21 mouse cellular contexts compared by ENCODE assay signal in the genomic region with DNA sequence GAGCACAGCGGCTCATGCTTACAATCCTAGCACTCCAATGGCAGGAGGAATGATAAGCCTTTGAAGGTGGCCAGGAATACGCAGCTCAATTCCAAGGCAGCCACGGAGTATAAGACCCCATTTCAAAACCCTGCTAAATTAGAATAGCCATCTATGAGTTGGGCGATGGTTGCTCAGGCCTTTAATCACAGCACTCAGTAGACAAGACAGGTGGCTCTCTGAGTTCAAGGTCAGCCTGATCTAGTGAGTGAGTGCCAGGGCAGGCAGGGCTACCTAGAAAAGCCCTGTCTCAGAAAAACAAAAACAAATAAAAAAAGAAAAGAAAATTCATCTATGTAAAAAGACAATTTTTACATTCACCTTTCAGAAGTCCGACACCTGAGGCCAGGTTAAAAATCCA. TPM values are rescaled to one million over a fixed set of nuclear protein-coding genes. Genes with fewer than 3 reads are reported as not detected.
A peak's percentile ranks its signal among the peaks of the same experiment; 100 is the strongest.
DNase-seq lines count a peak whose midpoint lies in the region; ATAC-seq and TF ChIP-seq lines count a peak whose summit lies in the region.
"Had no signal": no experiment of that assay in that cellular context is flagged by ENCODE, and none has a peak within 500 bp of the region (broad histone marks: within the 10 kb centered on the region; RNA-seq: fewer than 3 reads in every experiment).

No protein-coding gene starts in this region.

- H3K4me1 ChIP-seq in heart, embryonic 14.5 days (ENCODE audit: control insufficient read depth in 2 of 2, insufficient read depth in 2 of 2, low read length in 2 of 2) = peaks cover 3 to 25% of the 10 kb centered on the region in 2 experiments; a peak in 3 of 4 replicates
- H3K4me1 ChIP-seq in heart, embryonic 11.5 days (ENCODE audit: control insufficient read depth, insufficient read depth, low read length) = peaks cover 14% of the 10 kb centered on the region
- peaks cover 61% of the 10 kb centered on the region for H3K4me1 ChIP-seq in megakaryocyte, embryonic 14.5 days
- H3K4me1 ChIP-seq in small intestine, adult 2 months (ENCODE audit: control insufficient read depth, insufficient read depth, insufficient read length, low read length) = peaks cover 6% of the 10 kb centered on the region

- no peak for ATAC-seq in heart, embryonic 14.5 days (ENCODE audit: insufficient number of reproducible peaks, insufficient read depth, low FRiP score, low read depth)
- no peak for ATAC-seq in heart, embryonic 11.5 days (replicated peaks; ENCODE audit: insufficient number of reproducible peaks, low FRiP score, low TSS enrichment)
- ATAC-seq in megakaryocyte, adult 5-6 weeks (ENCODE audit: poor library complexity, severe bottlenecking) = no peak
- ATAC-seq: Patski had no signal

- no peaks in the 10 kb centered on the region for H3K9me3 ChIP-seq in heart, embryonic 14.5 days (ENCODE audit: control insufficient read depth, low read length)
- H3K9me3 ChIP-seq in heart, embryonic 11.5 days (replicated peaks; ENCODE audit: control insufficient read depth, low read length) = no peaks in the 10 kb centered on the region
- H3K9me3 ChIP-seq in megakaryocyte, embryonic 14.5 days = no peaks in the 10 kb centered on the region
- H3K9me3 ChIP-seq: forebrain, embryonic 12.5 days had no signal

- no peak overlapping the region for H3K4me3 ChIP-seq in heart, embryonic 14.5 days (ENCODE audit: control insufficient read depth in 1 of 2, insufficient read depth in 1 of 2, low read depth in 1 of 2, low read length in 2 of 2)
- H3K4me3 ChIP-seq in heart, embryonic 11.5 days (ENCODE audit: low read depth, low read length) = no peak overlapping the region
- H3K4me3 ChIP-seq in megakaryocyte, embryonic 14.5 days (replicated peaks) = peak overlapping the region; percentile 46
- H3K4me3 ChIP-seq in small intestine, adult 2 months (ENCODE audit: low read depth, low read length) = no peak overlapping the region
- H3K4me3 ChIP-seq: forebrain, embryonic 12.5 days; limb, embryonic 13.5 days had no signal

- no peaks in the 10 kb centered on the region for H3K36me3 ChIP-seq in heart, embryonic 14.5 days (ENCODE audit: control insufficient read depth, insufficient read depth, low read length)
- no peaks in the 10 kb centered on the region for H3K36me3 ChIP-seq in heart, embryonic 11.5 days (ENCODE audit: control insufficient read depth, insufficient read depth, low read length)
- H3K36me3 ChIP-seq in megakaryocyte, embryonic 14.5 days (replicated peaks; ENCODE audit: low read length) = peaks cover 16% of the 10 kb centered on the region
- no peaks in the 10 kb centered on the region for H3K36me3 ChIP-seq in small intestine, adult 2 months (ENCODE audit: control insufficient read depth, insufficient read depth, low read length)

- H3K9ac ChIP-seq in heart, embryonic 14.5 days (ENCODE audit: low read length) = no peak overlapping the region
- H3K9ac ChIP-seq in heart, embryonic 11.5 days (ENCODE audit: low read depth, low read length) = no peak overlapping the region
- H3K9ac ChIP-seq: forebrain, embryonic 12.5 days; limb, embryonic 13.5 days had no signal

- H3K27me3 ChIP-seq in heart, embryonic 14.5 days (ENCODE audit: control insufficient read depth, insufficient read depth, low read length) = no peaks in the 10 kb centered on the region
- H3K27me3 ChIP-seq in heart, embryonic 11.5 days (ENCODE audit: control insufficient read depth, insufficient read depth, low read length) = no peaks in the 10 kb centered on the region
- H3K27me3 ChIP-seq in megakaryocyte, embryonic 14.5 days (replicated peaks) = no peaks in the 10 kb centered on the region
- no peaks in the 10 kb centered on the region for H3K27me3 ChIP-seq in small intestine, adult 2 months (ENCODE audit: control insufficient read depth, insufficient read depth, low read length)
- H3K27me3 ChIP-seq: CH12.LX; forebrain, embryonic 12.5 days; limb, embryonic 13.5 days; Patski had no signal

- no peak for TF ChIP-seq CTCF in small intestine, adult 2 months (IDR thresholded peaks at IDR 0.05; ENCODE audit: extremely low read depth, insufficient read length, insufficient replicate concordance, low read depth, low read length)

- no peak for TF ChIP-seq POLR2A in small intestine, adult 2 months (IDR thresholded peaks at IDR 0.05; ENCODE audit: low read depth, low read length)

- peak overlapping the region in 1 of 2 experiments; percentile 10; a peak in 1 of 4 replicates for H3K27ac ChIP-seq in heart, embryonic 14.5 days (replicated peaks in 1 of 2; ENCODE audit: control insufficient read depth in 1 of 2, insufficient read depth in 1 of 2, low read depth in 2 of 2, low read length in 2 of 2)
- H3K27ac ChIP-seq in heart, embryonic 11.5 days (ENCODE audit: low read depth, low read length) = no peak overlapping the region
- peak overlapping the region; percentile 36; the same call in 1 of the 2 replicates for H3K27ac ChIP-seq in small intestine, adult 2 months (ENCODE audit: insufficient read depth, low read depth, low read length)
- H3K27ac ChIP-seq: embryonic facial prominence, embryonic 10.5 days; forebrain, embryonic 12.5 days; limb, embryonic 13.5 days had no signal

- DNase-seq in adrenal gland, adult 2 months = peak; percentile 32
- DNase-seq in adrenal gland, postnatal 4 days (ENCODE audit: low spot score in 2 of 2) = no peak
- no peak for DNase-seq in natural killer cell, adult 2 months (ENCODE audit: low spot score in 2 of 2)
- DNase-seq: cerebellum, adult 9-10 months; gastrocnemius, postnatal 14 days; kidney, adult 18-20 months; kidney, postnatal 10 days; lung, postnatal 10 days; midbrain, embryonic 14.5 days; retina, postnatal 1 day; right cerebral cortex, postnatal 4 days had no signal

- 51% methylated on average over 5 of the region's 5 CpGs for whole genome bisulfite sequencing in heart, embryonic 14.5 days
- 74% methylated on average over 5 of the region's 5 CpGs for WGBS in heart, embryonic 11.5 days (ENCODE audit: insufficient replicate concordance)
- WGBS in small intestine, adult 2 months = 30% methylated on average over 5 of the region's 5 CpGs

- H3K4me2 ChIP-seq in heart, embryonic 14.5 days (ENCODE audit: low read length) = peak overlapping the region; percentile 12
- H3K4me2 ChIP-seq in heart, embryonic 11.5 days = no peak overlapping the region
- H3K4me2 ChIP-seq: limb, embryonic 13.5 days had no signal

RNA-seq across cellular contexts. Expression of a gene that starts 3.3 kb away (rescaled TPM):
- total RNA-seq in adrenal gland, adult 2 months (2021) = 10 to 100 TPM; 69.2 to 70.2 TPM
- polyA plus RNA-seq in adrenal gland, adult 2 months (2012; rRNA removed) = 29.8 and 34.3 TPM in 2 replicates
- 10 to 100 TPM; 66.3 to 80.3 TPM for total RNA-seq in adrenal gland, postnatal 4 days (2021)
- 86.9 and 90.0 TPM in 2 replicates for polyA plus RNA-seq in heart, embryonic 14.5 days (2014; fragmentation: Nextera tagmentation; extraction: Ambion mirVana)
- polyA plus RNA-seq in heart, embryonic 11.5 days (2014; fragmentation: Nextera tagmentation; extraction: Ambion mirVana) = 78.0 and 79.8 TPM in 2 replicates
- 28.5 and 50.1 TPM in 2 replicates for polyA plus RNA-seq in megakaryocyte, embryonic 14.5 days (2012; ENCODE audit: insufficient read depth, low replicate concordance)
- total RNA-seq in megakaryocyte, adult 5-6 weeks (2015) = 39.3 and 45.0 TPM in 2 replicates
- 32.3 and 41.5 TPM in 2 replicates for total RNA-seq in megakaryocyte, adult 5-6 weeks (2017)
- polyA plus RNA-seq in small intestine, adult 2 months (2012; rRNA removed) = 16.2 and 27.3 TPM in 2 replicates

RNA-seq across cellular contexts. Expression of a gene that starts 38.4 kb away (rescaled TPM):
- 10 to 100 TPM; 34.7 to 41.3 TPM for total RNA-seq in adrenal gland, adult 2 months (2021)
- polyA plus RNA-seq in adrenal gland, adult 2 months (2012; rRNA removed) = 9.5 and 10.9 TPM in 2 replicates
- total RNA-seq in adrenal gland, postnatal 4 days (2021) = 10 to 100 TPM; 33.7 to 39.6 TPM
- polyA plus RNA-seq in heart, embryonic 14.5 days (2014; fragmentation: Nextera tagmentation; extraction: Ambion mirVana) = 56.2 and 59.2 TPM in 2 replicates
- 64.2 and 70.3 TPM in 2 replicates for polyA plus RNA-seq in heart, embryonic 11.5 days (2014; fragmentation: Nextera tagmentation; extraction: Ambion mirVana)
- polyA plus RNA-seq in megakaryocyte, embryonic 14.5 days (2012; ENCODE audit: insufficient read depth, low replicate concordance) = 4.6 and 6.9 TPM in 2 replicates
- 17.2 and 19.8 TPM in 2 replicates for total RNA-seq in megakaryocyte, adult 5-6 weeks (2015)
- 8.2 and 15.2 TPM in 2 replicates for total RNA-seq in megakaryocyte, adult 5-6 weeks (2017)
- polyA plus RNA-seq in small intestine, adult 2 months (2012; rRNA removed) = 4.9 and 8.6 TPM in 2 replicates
